Mouse (Mus musculus) heart, embryonic 10.5 days (tissue): Measurements from ENCODE around the gene Rps6ka2. TPM values are rescaled to one million over a fixed set of nuclear protein-coding genes. Genes with fewer than 3 reads are reported as not detected.
A peak's percentile ranks its signal among the peaks of the same experiment; 100 is the strongest.
"Not testable (repeated sequence)": the region's sequence is repeated elsewhere in the genome, so short reads cannot be mapped to it uniquely, and the experiment has no call there.

Experiments
- DNase-seq: peaks from one replicate; pipeline ENCODE4 v3.0.0-alpha.2; 2017; ENCODE audit warnings: low spot score
- H3K27ac ChIP-seq: fragments of 300-500 bp; sonication (generic); 2 replicates; pipeline ENCODE4 v1.5.1; 2016; ENCODE audit warnings: mild to moderate bottlenecking
- H3K27me3 ChIP-seq: fragments of 300-500 bp; sonication (generic); 2 replicates; pipeline ENCODE4 v1.6.1; 2016; ENCODE audit warnings: mild to moderate bottlenecking; ENCODE audit not compliant: poor library complexity, insufficient read depth, severe bottlenecking
- H3K36me3 ChIP-seq: fragments of 300-500 bp; sonication (generic); 2 replicates; pipeline ENCODE4 v1.6.1; 2016; ENCODE audit warnings: mild to moderate bottlenecking, moderate library complexity
- H3K4me1 ChIP-seq: fragments of 300-500 bp; sonication (generic); 2 replicates; pipeline ENCODE4 v1.6.1; 2016; ENCODE audit warnings: mild to moderate bottlenecking
- H3K4me3 ChIP-seq: fragments of 300-500 bp; sonication (generic); 2 replicates; pipeline ENCODE4 v1.5.1; 2016; ENCODE audit warnings: mild to moderate bottlenecking, moderate library complexity
- H3K9me3 ChIP-seq: fragments of 300-500 bp; sonication (generic); 2 replicates; pipeline ENCODE4 v1.6.1; 2016; ENCODE audit warnings: mild to moderate bottlenecking, moderate library complexity
- WGBS: fragments of 180-500 bp; shearing (Covaris S2); methylation state at CpG from one replicate; pipeline ENCODE4 v1.1.7; 2016; 5-methylcytosine and 5-hydroxymethylcytosine counted together
- polyA plus RNA-seq: library from polyadenylated mRNA; unstranded; fragments of >200 nt; fragmentation: Nextera tagmentation; extraction: Ambion mirVana; gene quantifications from 2 replicates; pipeline ENCODE4 v1.2.1, GENCODE M21; 2016

Rps6ka2 gene
- polyA plus RNA-seq, result 50.1 and 70.3 TPM in 2 replicates

- Histone ChIP-seq H3K4me3 (peak within 1 kb of the TSS; percentile 81), H3K4me1 (peaks cover 50% of the 10 kb centered on the region), H3K36me3 (no peaks in the 10 kb centered on the region), H3K9me3 (no peaks in the 10 kb centered on the region), H3K27ac (peak within 1 kb of the TSS; percentile 88), H3K27me3 (no peaks in the 10 kb centered on the region)
- under 1% methylated on average over 56 of the region's 56 CpGs for WGBS
- peak; percentile 100 for DNase-seq
Observed at GRCm38 (mm10) chr17:7169627-7170303, at the start of gene Rps6ka2. TSS of gene Rps6ka2 (plus strand) at chr17:7170115.

GRCm38 (mm10) chr17:7120835-7121234, 49.1 kb upstream of the Rps6ka2 start:
- 81% methylated on average over 3 of the region's 3 CpGs for WGBS
- not testable (repeated sequence) for H3K4me1 ChIP-seq, DNase-seq, H3K9me3 ChIP-seq, H3K27me3 ChIP-seq, H3K4me3 ChIP-seq, H3K36me3 ChIP-seq, H3K27ac ChIP-seq

- not testable (repeated sequence) for H3K4me1 ChIP-seq, H3K27ac ChIP-seq, H3K27me3 ChIP-seq, H3K36me3 ChIP-seq, H3K4me3 ChIP-seq, DNase-seq, H3K9me3 ChIP-seq
- WGBS, result 82% methylated on average over 11 of the region's 11 CpGs
Observed at GRCm38 (mm10) chr17:7122554-7122953, 47.4 kb upstream of the Rps6ka2 start.

GRCm38 (mm10) chr17:7126475-7126874, 43.4 kb upstream of the Rps6ka2 start:
- H3K4me1 ChIP-seq, H3K4me3 ChIP-seq, H3K9me3 ChIP-seq, H3K36me3 ChIP-seq, H3K27ac ChIP-seq, H3K27me3 ChIP-seq, DNase-seq: not testable (repeated sequence)
- 82% methylated on average over 8 of the region's 10 CpGs for WGBS

GRCm38 (mm10) chr17:7134002-7134401, 35.9 kb upstream of the Rps6ka2 start:
- not testable (repeated sequence) for H3K9me3 ChIP-seq, H3K4me1 ChIP-seq, H3K27me3 ChIP-seq, H3K36me3 ChIP-seq, H3K4me3 ChIP-seq, DNase-seq, H3K27ac ChIP-seq
- no CpG with 5 or more reads among the region's 7 CpGs for WGBS

- DNase-seq, H3K27ac ChIP-seq, H3K9me3 ChIP-seq, H3K36me3 ChIP-seq, H3K4me3 ChIP-seq, H3K27me3 ChIP-seq, H3K4me1 ChIP-seq: not testable (repeated sequence)
- 90% methylated on average over 7 of the region's 8 CpGs for WGBS
Observed at GRCm38 (mm10) chr17:7135277-7135676, 34.6 kb upstream of the Rps6ka2 start.

GRCm38 (mm10) chr17:7138186-7138925, 31.6 kb upstream of the Rps6ka2 start:
- Histone ChIP-seq H3K36me3 (no peaks in the 10 kb centered on the region), H3K27ac (peak overlapping the region; percentile 31), H3K9me3 (no peaks in the 10 kb centered on the region), H3K4me3 (no peak overlapping the region), H3K4me1 (peaks cover 13% of the 10 kb centered on the region; the same call in 1 of the 2 replicates), H3K27me3 (no peaks in the 10 kb centered on the region)
- 66% methylated on average over 21 of the region's 21 CpGs for WGBS
- DNase-seq, result no peak

- DNase-seq, result no peak
- no peak overlapping the region for H3K27ac ChIP-seq
- no peaks in the 10 kb centered on the region for H3K9me3 ChIP-seq
- H3K4me3 ChIP-seq, result no peak overlapping the region
- H3K27me3 ChIP-seq, result no peaks in the 10 kb centered on the region
- no peaks in the 10 kb centered on the region for H3K36me3 ChIP-seq
- H3K4me1 ChIP-seq, result peaks cover 31% of the 10 kb centered on the region
- 84% methylated on average over 10 of the region's 10 CpGs for WGBS
Observed at GRCm38 (mm10) chr17:7140399-7141174, 29.3 kb upstream of the Rps6ka2 start.

- WGBS, result 51% methylated on average over 4 of the region's 4 CpGs
- no peak for DNase-seq
- Histone ChIP-seq H3K9me3 (no peaks in the 10 kb centered on the region), H3K27ac (0 out of 2 replicates have a peak overlapping the region, but pooled peaks have one; percentile 3), H3K27me3 (no peaks in the 10 kb centered on the region), H3K4me1 (peaks cover 37% of the 10 kb centered on the region), H3K36me3 (no peaks in the 10 kb centered on the region), H3K4me3 (no peak overlapping the region)
Observed at GRCm38 (mm10) chr17:7142367-7142766, 27.5 kb upstream of the Rps6ka2 start.

GRCm38 (mm10) chr17:7143885-7144518, 25.9 kb upstream of the Rps6ka2 start:
- 38% methylated on average over 7 of the region's 7 CpGs for WGBS
- Histone ChIP-seq H3K4me3 (no peak overlapping the region), H3K4me1 (peaks cover 35% of the 10 kb centered on the region), H3K27me3 (no peaks in the 10 kb centered on the region), H3K9me3 (no peaks in the 10 kb centered on the region), H3K36me3 (no peaks in the 10 kb centered on the region), H3K27ac (peak overlapping the region; percentile 47; the same call in 1 of the 2 replicates)
- DNase-seq, result no peak

- no peak overlapping the region for H3K4me3 ChIP-seq
- H3K4me1 ChIP-seq, result peaks cover 41% of the 10 kb centered on the region
- H3K36me3 ChIP-seq, result no peaks in the 10 kb centered on the region
- WGBS, result 48% methylated on average over 9 of the region's 9 CpGs
- no peak for DNase-seq
- no peaks in the 10 kb centered on the region for H3K27me3 ChIP-seq
- H3K9me3 ChIP-seq, result no peaks in the 10 kb centered on the region
- H3K27ac ChIP-seq, result peak overlapping the region; percentile 36; the same call in 1 of the 2 replicates
Observed at GRCm38 (mm10) chr17:7145373-7146058, 24.4 kb upstream of the Rps6ka2 start.

GRCm38 (mm10) chr17:7146479-7146878, 23.4 kb upstream of the Rps6ka2 start:
- H3K27me3 ChIP-seq, result no peaks in the 10 kb centered on the region
- no peak overlapping the region for H3K27ac ChIP-seq
- no peaks in the 10 kb centered on the region for H3K9me3 ChIP-seq
- no peak for DNase-seq
- no peak overlapping the region for H3K4me3 ChIP-seq
- 83% methylated on average over 7 of the region's 7 CpGs for WGBS
- peaks cover 41% of the 10 kb centered on the region for H3K4me1 ChIP-seq
- H3K36me3 ChIP-seq, result no peaks in the 10 kb centered on the region
